Mouse (Mus musculus) heart, adult 11 months (tissue): ENCODE results near the gene Gm28372.

Experiments used
- DNase-seq: peaks from one replicate; pipeline ENCODE4 v3.0.0; 2022

Gm28372 gene

GRCm38 (mm10) chr2:130411558-130412495 lies 6.8 kb downstream of the Gm28372 start:
- peak; percentile 97 for DNase-seq

- no peak for DNase-seq
Measured at GRCm38 (mm10) chr2:130412775-130413174, 7.7 kb downstream of the Gm28372 start.

DNA sequence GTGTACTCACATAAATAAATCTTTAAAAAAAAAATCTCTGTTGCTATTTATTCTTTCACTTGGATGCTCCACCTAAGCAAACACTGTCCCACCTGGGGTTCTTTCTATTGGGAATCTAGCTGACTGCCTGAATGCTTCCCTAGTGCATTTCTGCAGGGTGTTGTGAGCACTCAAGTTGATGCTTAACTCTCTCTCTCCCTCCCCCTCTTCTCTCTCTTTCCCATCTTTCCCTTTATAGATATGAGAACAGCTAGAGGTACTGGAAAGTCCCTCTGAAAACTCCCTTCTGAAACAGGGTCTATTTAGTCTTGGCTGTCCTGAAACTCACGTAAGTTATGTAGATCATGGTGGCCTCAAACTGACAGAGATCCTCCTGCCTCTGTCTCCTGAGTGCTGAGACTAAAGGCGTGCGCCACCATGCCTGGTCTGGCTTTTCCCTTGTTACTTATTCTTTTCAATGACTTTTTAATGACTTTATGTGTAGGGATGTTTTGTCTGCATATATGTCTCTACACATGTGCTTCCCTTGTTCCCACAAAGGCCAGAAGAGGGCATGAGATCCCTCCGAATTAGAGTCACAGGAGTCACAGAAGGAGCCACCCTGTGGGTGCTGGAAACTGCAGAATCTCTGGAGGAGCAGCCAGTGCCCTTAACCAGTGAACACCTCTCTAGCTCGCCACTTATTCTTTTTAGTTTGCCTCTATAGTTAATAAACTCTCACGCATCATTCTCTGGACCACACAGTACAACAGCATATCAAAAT lies 9.2 kb downstream of the Gm28372 start:
- DNase-seq = no peak

- DNase-seq = peak; percentile 92
Measured at GRCm38 (mm10) chr2:130421781-130422620, 17.0 kb downstream of the Gm28372 start.

DNA sequence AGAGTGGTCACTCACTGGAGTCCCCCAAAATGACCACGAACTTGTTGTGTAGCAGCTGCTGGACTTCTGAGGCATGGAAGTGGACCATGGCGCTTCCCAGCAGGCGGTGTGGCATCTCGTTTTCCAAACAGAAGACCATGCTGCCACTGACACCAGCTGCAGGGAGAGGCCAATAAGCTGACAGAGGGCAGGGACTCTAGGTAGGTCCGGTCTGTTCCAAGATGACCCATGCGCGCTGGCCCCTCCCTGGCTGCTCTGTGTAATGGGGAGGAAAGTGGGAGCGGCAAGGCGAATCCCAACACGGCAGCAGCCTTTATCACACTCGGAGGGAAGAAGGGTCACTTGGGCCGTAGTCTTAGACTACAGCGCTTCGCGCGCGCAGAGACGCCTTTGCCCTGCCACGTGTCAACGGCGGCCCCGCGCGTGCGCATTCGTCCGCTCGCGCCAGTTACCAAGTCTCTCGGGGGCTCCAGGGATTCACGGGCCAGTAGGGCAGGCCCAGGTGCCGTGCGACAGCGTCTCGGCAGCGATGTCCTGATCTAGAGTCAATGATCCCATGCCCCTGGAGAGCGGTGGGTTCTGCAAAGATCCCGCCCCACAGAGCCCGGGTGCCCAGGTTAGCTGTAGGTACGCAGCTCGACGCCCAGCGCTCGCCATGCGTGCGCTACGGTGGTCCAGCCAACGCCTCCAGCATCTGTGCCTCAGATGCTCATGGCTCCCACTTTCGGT lies 18.5 kb downstream of the Gm28372 start:
- DNase-seq = no peak

- peak; percentile 99 for DNase-seq
Measured at GRCm38 (mm10) chr2:130424126-130424853, 19.3 kb downstream of the Gm28372 start, which contains the start of the genes Vps16 and Pced1a. Vps16 (plus strand) TSS chr2:130424339. Pced1a (minus strand) TSS chr2:130424701.

GRCm38 (mm10) chr2:130425112-130425511 lies 20.1 kb downstream of the Gm28372 start:
- DNase-seq = no peak

DNA sequence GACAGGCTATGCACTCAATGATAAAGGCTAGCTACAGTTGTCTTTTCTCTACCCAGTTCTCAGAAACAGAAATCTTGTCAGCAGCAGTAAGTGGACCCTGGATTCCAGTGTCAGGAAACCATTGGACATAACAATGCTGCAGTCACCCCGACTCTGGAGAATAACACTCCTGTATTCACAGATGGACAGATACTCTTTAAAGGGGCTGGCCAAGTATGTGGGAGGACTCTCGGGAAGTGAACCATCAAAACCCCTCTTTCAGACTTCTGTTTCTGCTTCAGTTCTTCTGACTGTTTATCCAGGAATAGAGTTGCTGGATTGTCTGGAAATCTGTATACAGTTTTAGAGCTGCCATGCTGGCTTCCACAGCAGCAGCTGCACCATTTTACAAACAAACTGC lies 24.8 kb downstream of the Gm28372 start:
- DNase-seq = no peak

GRCm38 (mm10) chr2:130430484-130430883 lies 25.4 kb downstream of the Gm28372 start:
- DNase-seq = no peak

- no peak for DNase-seq
Measured at GRCm38 (mm10) chr2:130432157-130432556, 27.1 kb downstream of the Gm28372 start.

GRCm38 (mm10) chr2:130433152-130433551 lies 28.1 kb downstream of the Gm28372 start:
- no peak for DNase-seq

DNA sequence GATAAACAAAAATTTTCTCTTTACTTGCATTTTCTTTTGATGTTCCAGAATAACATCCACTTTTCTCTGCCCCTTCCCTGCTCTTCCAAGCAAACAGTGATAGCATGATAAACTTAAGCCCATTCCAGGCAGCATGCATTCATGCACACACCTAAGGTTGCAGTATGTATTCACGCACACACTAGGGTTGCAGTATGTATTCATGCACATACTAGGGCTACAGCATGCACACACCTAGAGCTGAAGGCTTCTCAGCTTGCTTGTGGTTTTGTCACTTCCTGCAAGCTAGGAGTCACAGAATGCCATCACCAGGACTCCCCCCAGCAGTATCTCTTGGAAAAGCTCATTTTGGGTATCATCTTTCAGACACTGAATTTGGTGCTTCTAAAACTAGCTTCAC lies 31.7 kb downstream of the Gm28372 start:
- DNase-seq = no peak

DNA sequence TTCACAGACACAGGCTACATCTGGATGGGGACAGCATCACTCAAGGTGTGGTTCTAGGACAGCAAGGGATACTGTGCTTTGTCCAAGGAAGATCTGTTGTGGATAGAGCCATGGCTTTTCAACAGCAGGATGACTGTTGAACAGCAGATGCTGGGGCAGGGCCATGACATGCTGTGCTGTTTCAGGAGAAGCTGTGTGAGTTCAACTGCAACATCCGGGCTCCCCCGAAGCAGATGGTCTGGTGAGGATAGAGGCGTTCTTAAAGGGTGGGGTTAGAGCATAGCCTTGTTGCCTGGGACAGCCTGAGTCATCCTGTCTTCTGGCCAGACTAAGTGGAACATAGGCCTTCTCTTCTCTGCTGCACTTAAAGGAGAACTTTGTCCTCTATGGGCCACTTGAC lies 33.8 kb downstream of the Gm28372 start:
- peak; percentile 89 for DNase-seq

- no peak for DNase-seq
Measured at GRCm38 (mm10) chr2:130439840-130440480, 34.9 kb downstream of the Gm28372 start.

DNA sequence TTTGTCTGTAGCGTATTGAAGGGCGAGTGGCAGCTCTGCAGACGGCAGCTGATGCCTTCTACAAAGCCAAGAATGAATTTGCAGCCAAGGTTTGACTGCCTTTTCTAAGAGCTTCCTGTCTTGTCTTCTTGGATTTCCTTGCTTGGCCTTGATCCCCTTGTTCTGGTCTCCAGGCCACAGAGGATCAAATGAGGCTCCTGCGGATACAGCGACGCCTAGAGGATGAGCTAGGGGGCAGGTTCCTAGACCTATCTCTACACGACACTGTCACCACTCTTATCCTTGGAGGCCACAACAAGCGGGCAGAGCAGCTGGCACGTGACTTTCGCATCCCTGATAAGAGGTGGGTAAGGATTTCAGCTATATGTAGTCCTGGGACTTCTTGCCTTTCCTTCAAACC lies 37.1 kb downstream of the Gm28372 start:
- peak; percentile 88 for DNase-seq

DNA sequence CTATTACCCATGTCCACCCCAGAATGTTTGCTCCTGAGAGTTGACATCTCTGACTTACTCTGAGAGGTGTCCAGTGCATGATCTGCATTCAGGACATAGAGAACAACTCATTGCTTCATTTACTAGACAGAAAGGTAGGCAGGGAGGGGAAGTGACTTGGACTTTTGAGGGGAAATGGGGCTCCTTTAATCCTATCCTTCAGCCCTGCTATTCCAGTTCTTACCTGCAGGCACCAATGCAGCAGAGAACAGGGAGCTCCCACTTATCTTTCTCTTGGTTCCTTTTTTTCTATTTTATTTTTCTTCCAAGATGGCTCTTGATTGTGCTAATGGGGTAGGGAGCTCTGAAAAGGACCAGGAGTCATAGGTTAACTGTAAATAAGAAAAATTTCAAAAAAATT lies 43.4 kb downstream of the Gm28372 start:
- no peak for DNase-seq

GRCm38 (mm10) chr2:130449021-130449793 lies 44.2 kb downstream of the Gm28372 start:
- peak; percentile 93 for DNase-seq

DNA sequence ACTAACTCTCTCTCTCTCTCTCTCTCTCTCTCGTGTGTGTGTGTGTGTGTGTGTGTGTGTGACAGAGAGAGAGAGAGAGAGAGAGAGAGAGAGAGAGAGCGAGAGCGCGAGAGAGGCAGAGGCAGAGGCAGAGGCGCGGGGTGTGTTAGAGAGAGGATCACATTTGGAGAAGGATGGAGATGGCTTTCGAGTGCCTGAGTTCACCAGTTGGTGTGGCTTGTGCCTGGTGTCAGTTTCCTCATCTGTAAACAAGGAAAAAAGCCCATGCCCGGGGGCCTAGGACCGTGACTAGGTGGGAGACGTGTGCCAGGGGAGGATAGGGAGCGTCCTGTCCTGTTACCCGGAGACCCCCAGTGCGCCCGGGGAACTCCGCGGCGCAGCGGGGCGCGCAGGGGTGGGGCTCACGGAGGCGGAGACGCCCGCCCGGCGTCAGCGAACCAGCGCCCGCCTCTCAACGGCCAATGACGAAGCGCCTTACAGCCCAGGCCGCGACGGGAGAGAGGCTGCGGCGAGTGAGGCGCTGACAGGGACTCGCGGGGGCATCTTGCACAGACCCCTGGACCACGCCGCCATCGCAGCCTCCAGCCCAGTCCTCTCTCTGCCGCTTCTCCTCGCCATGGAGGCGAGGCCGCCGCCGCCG lies 44.9 kb downstream of the Gm28372 start, which contains the start of gene Ptpra:
Gene Ptpra (plus strand): TSS at position 485 of the 640 bp plus-strand sequence.
- DNase-seq = peak; percentile 100

DNA sequence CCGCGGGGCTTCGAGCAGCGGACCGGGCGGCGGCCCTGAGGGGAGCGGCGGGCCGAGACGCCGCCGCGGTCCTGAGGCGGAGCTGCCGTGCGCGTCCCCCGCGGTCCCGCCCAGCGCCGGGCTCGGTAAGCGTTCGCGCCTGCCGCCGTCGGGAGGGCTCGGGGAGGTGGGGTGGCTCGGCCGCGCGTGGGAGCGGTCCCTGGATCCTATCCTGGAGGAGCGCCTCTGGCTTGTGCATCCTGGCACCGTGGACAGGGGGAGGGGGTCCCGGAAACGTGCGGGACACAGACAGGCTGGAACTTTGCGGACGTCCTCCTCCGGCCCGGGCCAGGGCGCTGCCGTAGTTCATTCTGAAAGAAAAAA lies 45.4 kb downstream of the Gm28372 start:
- DNase-seq = no peak
